Mouse (Mus musculus) inflammation-experienced regulatory T-cells, adult 6 months (primary cell): ENCODE data around the gene Ptcd3. TPM values are rescaled to one million over a fixed set of nuclear protein-coding genes. Genes with fewer than 3 reads are reported as not detected.
"Not testable (repeated sequence)": the region's sequence is repeated elsewhere in the genome, so short reads cannot be mapped to it uniquely, and the experiment has no call there.

ENCODE experiments used
- ATAC-seq: one replicate; pipeline ENCODE4 v1.8.0; 2017
- polyA plus RNA-seq, 3 experiments: library from polyadenylated mRNA; unstranded; fragments of 100-300 nt; shearing (Covaris generic); gene quantifications; one replicate each; pipeline ENCODE4 v1.2.1; 2017

Gene Ptcd3
- 10 to 100 TPM; 61.1 to 98.6 (median 94.1) TPM for polyA plus RNA-seq

GRCm38 (mm10) chr6:71908481-71909381 lies at the start of gene Ptcd3, which contains the start of gene Polr1a:
Ptcd3 (minus strand) TSS chr6:71908750.
Polr1a (plus strand) TSS chr6:71909053.
- ATAC-seq: peak; percentile 90

DNA sequence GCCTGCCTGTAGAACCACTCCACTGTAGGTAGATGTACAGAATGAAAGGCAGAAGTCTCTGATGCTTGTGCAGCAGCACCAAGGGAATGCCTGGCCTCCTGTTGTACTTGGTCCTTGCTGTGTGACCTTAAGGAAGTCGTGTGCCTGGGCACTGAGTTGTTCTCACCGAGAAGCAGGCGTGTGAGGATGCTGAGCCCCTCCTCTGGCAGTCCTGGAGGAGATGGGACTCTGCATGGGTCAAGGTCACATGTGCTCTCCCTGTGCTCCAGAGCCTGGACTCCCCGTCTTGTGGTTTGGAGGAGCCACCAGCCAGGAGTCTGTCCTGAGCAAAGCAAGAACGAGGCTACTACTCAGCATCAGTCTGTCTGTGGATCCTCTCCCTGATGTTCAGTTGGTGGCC lies 42.6 kb upstream of the Ptcd3 start:
- no peak for ATAC-seq

- ATAC-seq: no peak
Measured at GRCm38 (mm10) chr6:71950592-71950991, 42.0 kb upstream of the Ptcd3 start.

DNA sequence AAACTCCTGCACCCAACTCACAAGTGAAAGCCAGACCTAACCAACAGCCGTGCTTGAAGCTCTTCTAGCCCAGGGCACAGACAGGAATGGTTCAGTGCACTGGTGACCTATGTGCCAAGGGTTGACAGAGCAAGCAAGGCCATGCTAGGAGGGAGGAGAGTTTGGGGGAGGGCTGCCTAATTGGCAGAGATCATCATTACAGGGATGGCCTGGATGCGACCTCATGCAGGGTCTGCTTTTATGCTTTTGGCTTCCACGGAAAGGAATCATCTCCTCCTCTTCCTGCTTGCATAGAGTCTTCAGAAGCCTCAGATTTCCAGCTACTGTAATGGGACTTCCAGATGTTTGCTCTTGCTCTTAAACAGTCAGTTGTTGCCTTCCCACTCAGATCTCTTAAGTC lies 41.2 kb upstream of the Ptcd3 start:
- ATAC-seq: no peak

DNA sequence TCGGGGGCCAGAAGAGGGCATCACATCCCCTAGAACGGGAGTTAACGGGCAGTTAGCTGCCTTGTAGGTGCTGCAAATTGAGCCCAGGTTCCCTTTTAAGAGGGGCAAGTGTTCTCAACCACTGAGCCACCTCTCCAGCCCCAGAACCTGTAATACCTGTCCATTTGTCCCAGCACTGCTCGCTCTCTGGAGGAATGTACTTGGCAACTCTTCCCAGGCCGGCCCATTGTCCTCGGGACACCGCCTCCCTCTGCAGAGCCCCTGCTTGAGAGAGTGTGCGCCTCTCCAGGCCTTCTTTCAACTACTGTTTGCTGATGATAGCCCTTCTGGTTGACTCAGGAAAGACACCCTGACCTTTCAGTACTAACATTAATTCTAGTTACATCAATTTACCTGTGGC lies 37.6 kb upstream of the Ptcd3 start:
- no peak for ATAC-seq

GRCm38 (mm10) chr6:71945101-71945500 lies 36.6 kb upstream of the Ptcd3 start:
- no peak for ATAC-seq

DNA sequence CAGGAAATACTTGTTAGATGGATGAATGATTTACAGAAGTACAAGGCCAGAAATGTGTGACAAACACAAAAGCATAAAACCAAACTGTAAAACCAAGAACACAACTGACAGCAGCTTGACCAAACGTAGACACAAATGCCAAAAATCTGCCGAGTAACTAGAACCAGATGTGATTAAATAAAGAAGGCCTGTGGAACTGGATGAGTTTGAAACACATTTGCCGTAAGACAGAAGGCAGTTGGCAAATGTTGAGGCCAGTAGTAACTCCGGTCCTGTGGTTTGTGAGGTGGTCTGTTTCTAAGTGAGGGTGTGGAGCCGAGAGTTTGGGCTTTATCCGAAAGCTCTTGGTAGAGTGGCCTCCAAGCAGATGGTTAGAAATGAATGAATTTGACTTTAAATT lies 32.4 kb upstream of the Ptcd3 start:
- no peak for ATAC-seq

DNA sequence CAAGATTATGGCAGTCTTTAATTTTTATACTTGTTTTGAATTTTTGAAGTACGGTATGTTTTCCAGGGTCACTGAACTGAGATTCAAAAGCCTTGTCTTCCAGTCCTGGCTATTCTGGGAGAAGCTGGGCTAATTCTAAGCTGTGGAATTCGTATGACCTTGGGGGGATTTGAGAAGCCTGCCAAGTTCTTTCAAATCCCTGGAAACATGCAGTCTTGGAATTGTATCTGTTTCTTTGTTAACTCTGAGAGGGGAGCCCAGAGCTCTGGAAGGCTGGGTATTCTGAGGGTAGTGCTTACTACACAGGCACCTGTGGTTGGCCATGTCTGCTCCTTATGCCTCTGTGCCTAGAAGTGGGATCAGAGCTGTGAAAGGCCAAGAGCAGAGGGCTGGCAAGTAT lies 27.2 kb upstream of the Ptcd3 start:
- ATAC-seq: no peak

DNA sequence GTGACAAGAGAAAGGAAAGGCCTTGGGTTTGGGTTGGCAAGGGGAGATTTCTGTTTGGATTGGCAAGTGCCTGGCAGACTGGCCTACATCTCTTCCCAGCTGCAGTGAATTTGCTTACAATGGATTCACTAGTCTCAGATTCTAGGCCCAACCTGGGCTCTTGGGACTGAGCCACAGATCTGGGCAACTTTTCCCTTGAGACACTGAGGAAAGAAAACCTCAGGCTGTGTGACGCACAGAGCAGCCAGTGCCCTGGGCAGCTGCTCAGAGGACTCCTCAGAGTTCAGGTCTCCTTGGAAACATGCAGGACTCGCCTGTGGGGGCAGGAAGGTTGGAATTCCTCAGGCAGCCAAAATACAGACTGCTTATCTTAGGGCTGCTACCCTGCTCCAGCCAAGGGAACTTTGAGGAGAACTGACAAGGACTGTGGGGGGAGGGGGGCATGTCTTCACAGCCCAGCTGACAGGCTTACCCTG lies 25.6 kb upstream of the Ptcd3 start:
- ATAC-seq: no peak

DNA sequence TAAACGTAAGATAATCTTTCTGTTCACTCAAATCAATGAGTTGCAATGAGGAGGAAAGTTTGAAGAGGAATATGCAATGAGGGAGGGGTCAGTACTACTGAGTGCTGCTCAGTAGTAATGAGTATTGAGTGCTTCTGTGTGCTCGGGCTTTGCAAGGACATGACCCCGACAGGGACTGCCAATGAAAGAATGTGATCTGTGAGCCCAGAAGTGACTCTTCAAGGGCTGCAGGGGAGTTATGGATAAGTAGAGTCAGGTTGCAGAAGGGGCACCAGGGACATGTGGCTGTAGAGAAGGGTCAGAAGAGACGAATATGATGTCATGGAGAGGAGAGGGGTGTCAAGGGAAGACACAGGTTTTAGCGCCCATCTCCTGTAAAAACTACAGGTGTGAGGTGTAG lies 23.8 kb upstream of the Ptcd3 start:
- ATAC-seq: no peak

GRCm38 (mm10) chr6:71930830-71931437 lies 22.4 kb upstream of the Ptcd3 start:
- no peak for ATAC-seq

DNA sequence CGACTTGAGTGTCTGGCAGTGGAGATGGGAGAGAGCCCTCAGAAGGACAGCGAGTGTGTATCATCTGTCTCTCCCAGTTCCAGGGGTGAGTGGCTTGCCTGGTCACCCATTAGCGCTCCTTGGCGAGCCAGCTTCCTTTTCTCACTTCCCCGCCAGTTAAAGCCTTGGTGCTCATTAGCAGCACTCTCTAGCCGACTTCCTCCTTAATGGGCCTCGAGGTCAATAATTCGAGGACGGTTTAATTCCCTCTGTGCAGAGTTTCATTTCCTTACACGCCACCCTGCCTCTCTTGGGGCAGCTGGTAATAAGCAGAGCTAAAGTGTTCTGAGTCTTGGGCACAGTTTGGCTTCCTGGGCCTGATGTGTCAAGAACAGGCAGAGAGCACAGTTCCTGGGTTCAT lies 21.5 kb upstream of the Ptcd3 start:
- no peak for ATAC-seq

- no peak for ATAC-seq
Measured at GRCm38 (mm10) chr6:71927911-71928310, 19.4 kb upstream of the Ptcd3 start.

DNA sequence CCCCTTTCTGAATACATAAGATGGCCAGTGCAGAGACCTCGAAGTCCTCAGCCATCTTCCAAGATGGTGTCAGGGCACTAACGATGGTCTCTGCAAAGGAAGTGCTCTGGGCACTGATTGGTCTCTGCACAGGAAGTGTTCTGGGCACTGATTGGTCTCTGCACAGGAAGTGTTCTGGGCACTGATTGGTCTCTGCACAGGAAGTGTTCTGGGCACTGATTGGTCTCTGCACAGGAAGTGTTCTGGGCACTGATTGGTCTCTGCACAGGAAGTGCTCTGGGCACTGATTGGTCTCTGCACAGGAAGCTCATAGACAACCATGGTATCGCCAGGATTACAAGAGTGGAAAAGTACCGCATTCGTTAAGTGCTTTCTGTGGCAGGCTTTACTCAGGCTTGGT lies 16.7 kb upstream of the Ptcd3 start:
- ATAC-seq: not testable (repeated sequence)

DNA sequence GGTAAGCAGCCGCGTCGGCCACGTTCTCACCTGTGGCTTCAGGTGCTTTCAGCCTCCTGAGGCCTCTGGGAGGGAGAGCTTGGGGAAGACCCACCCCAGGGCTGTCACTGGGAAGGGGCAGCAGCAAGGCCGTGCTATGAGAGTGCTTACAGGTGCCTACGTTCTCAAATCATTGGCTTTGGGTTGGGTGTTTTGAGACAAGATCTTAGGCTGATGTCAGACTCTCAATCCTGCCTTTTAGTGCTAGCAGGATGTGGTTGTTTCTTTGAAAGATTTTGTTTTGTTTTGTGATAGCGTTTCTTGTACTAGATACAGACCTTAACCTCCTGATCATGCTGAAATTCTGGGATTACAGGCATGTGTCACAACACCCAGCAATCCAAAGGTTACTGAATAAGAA lies 12.2 kb upstream of the Ptcd3 start:
- no peak for ATAC-seq

DNA sequence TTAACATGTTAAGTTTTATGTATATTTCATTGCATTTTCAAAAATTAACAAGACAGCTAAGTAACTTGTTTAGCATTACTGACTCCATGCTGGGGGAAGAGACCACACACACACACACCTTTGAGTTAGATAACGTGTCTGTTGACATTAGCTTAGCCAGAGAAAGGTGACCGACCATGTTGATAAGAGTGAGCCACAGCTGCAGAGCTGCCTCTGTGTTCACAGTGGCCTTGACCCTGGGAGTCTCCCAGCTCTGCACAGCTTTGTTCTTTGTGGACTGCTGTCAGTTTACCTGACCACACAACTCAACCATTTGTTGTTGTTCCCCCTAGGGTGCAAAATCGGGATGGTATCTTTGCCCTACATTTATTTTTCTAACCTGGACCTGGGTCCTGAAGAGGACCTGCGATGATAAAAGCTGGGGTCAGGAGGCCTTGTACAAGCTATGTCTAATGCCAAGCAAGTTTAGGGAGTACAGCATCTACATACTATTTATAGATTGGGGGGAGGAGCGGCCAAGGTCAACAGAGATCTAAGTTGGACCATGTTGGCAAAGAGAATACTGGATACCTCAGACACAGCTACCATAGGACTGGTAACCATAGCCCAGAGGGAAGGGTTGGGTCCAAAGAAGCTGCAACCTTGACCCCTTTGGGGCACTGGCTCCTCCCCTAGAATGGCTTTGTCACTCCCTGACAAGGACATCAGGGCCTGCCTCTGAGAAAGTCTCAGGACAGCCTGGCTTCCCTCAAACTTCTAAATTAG lies 3.3 kb upstream of the Ptcd3 start:
- no peak for ATAC-seq

- peak; percentile 25 for ATAC-seq
Measured at GRCm38 (mm10) chr6:71909840-71910239, 1.3 kb upstream of the Ptcd3 start.

- no peak for ATAC-seq
Measured at GRCm38 (mm10) chr6:71909384-71909783, 834 bp upstream of the Ptcd3 start.

DNA sequence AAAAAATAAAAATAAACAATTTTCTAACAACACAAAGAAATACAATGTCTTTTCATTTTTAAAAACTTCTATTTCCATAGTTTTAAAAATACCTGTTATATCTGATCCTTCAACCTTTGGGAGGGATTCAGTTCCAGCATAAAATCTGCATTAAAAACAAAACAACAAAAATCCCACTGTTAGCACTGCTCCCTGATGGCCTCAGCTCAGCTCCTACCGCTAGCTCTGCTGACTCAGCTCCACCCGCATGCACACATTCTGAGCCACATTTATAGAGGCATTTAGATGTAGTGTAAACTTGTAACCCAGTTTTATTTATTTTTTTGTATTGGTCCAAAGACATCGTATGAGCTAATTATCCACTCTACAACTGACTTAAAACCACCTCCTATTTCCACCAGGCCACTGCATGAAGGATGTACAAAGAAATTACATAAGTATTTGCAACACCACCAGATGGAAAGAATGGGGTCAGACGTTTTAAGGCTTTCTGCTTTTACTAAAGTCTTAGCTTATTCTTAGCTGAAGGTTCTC lies 781 bp downstream of the Ptcd3 start:
- no peak for ATAC-seq

DNA sequence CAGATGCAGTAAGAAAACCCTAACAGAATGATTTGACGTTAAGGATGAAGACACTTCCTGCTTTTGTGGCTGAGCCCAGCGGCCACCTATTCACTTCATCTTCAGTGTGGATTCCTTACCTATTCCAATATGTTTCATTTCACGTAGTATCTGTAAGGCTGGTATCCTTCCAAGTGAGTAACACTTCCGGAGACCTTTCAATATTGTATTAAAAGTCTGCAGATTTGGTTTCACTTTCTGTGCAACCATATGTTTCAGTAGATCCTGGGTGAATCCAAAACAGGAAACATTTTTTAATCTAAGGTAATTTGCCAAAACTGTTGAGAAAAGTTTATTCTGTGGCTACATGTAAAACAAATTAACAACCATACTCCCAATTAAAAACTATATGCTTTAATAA lies 15.3 kb downstream of the Ptcd3 start:
- peak; percentile 84 for ATAC-seq

GRCm38 (mm10) chr6:71877965-71878760 lies 30.4 kb downstream of the Ptcd3 start:
- ATAC-seq: peak; percentile 45

GRCm38 (mm10) chr6:71871396-71871795 lies 37.2 kb downstream of the Ptcd3 start:
- ATAC-seq: peak; percentile 80
